Mouse (Mus musculus): ENCODE results near the gene Plod3. TPM values are rescaled to one million over a fixed set of nuclear protein-coding genes. Genes with fewer than 3 reads are reported as not detected.
A peak's percentile ranks its signal among the peaks of the same experiment; 100 is the strongest.

Plod3 gene
- total RNA-seq (2012; rRNA removed) (47.3 and 56.0 TPM in 2 replicates), polyA plus RNA-seq (2012; ENCODE audit: insufficient read depth in 1 of 2, insufficient read length in 2 of 2, low read depth in 1 of 2, low replicate concordance in 2 of 2, missing spikeins in 1 of 2) (10 to 100 TPM in 1 of 2 experiments, not detected in 1; 62.8 TPM)

- peak; percentile 99 for DNase-seq (ENCODE audit: low read depth, low spot score)
- Histone ChIP-seq H3K4me3 (ENCODE audit: control insufficient read depth in 1 of 2, insufficient read depth in 1 of 2, low read depth in 2 of 2, low read length in 2 of 2) (peak within 1 kb of the TSS; percentile 95), H3K9me3 (replicated peaks; ENCODE audit: insufficient read depth, low read length) (no peaks in the 10 kb centered on the region), H3K27me3 (ENCODE audit: control insufficient read depth in 1 of 2, insufficient read depth in 2 of 2, low read length in 2 of 2) (no peaks in the 10 kb centered on the region), H3K27ac (ENCODE audit: control insufficient read depth, low read depth, low read length) (peak within 1 kb of the TSS; percentile 77), H3K4me1 (ENCODE audit: control insufficient read depth in 1 of 2, insufficient read depth in 2 of 2, low read length in 2 of 2) (peaks cover 0 to 9% of the 10 kb centered on the region in 2 experiments; a peak in 2 of 4 replicates), H3K36me3 (ENCODE audit: control insufficient read depth in 1 of 2, insufficient read depth in 2 of 2, low read length in 2 of 2) (peaks cover 0 to 2% of the 10 kb centered on the region in 2 experiments; a peak in 1 of 4 replicates), H3K9ac (ENCODE audit: control insufficient read depth, low read depth, low read length, poor library complexity, severe bottlenecking) (peak within 1 kb of the TSS; percentile 92), H3K79me2 (ENCODE audit: control insufficient read depth, insufficient read depth, low read length, poor library complexity) (peaks cover 7% of the 10 kb centered on the region; the same call in 1 of the 2 replicates)
- TF ChIP-seq EP300 (IDR thresholded peaks at IDR 0.05; ENCODE audit: low read depth in 1 of 2, low read length in 2 of 2), result no peak; a peak in 2 of 4 replicates
- TF ChIP-seq MYC (IDR thresholded peaks at IDR 0.05; ENCODE audit: low read depth, low read length), result peak; percentile 92
- no peak for TF ChIP-seq CHD2 (IDR thresholded peaks at IDR 0.05; ENCODE audit: low read length)
- TF ChIP-seq UBTF (IDR thresholded peaks at IDR 0.05; ENCODE audit: borderline replicate concordance, insufficient read depth, low read depth, low read length), result no peak
- TF ChIP-seq ZKSCAN1 (IDR thresholded peaks at IDR 0.05; ENCODE audit: low read depth, low read length), result no peak
- TF ChIP-seq ZNF384 (IDR thresholded peaks at IDR 0.05; ENCODE audit: low read depth, low read length), result peak; percentile 94
- TF ChIP-seq POLR2AphosphoS5 (IDR thresholded peaks at IDR 0.05; ENCODE audit: borderline replicate concordance, low read depth, low read length), result no peak
- no peak for TF ChIP-seq RAD21 (IDR thresholded peaks at IDR 0.05; ENCODE audit: low read depth, low read length)
- peak; percentile 86 for TF ChIP-seq ELF1 (IDR thresholded peaks at IDR 0.05; ENCODE audit: low read depth, low read length)
- peak; percentile 41 for TF ChIP-seq TCF12 (IDR thresholded peaks at IDR 0.05; ENCODE audit: low read depth, low read length)
- peak; percentile 81 for TF ChIP-seq NELFE (IDR thresholded peaks at IDR 0.05; ENCODE audit: low read depth, low read length)
- peak; percentile 77 for TF ChIP-seq POLR2AphosphoS2 (IDR thresholded peaks at IDR 0.05; ENCODE audit: low read length)
- no peak for TF ChIP-seq GABPA (IDR thresholded peaks at IDR 0.05; ENCODE audit: low read depth, low read length)
- TF ChIP-seq KAT2A (conservative IDR thresholded peaks at IDR 0.05; ENCODE audit: low read depth, low read length), result peak; percentile 78; the same call in 1 of the 2 replicates
- TF ChIP-seq SMC3 (IDR thresholded peaks at IDR 0.05; ENCODE audit: low read depth, low read length), result no peak
- TF ChIP-seq MXI1 (IDR thresholded peaks at IDR 0.05; ENCODE audit: low read depth, low read length), result peak; percentile 66
- TF ChIP-seq MAZ (IDR thresholded peaks at IDR 0.05; ENCODE audit: low read depth, low read length), result no peak; the same call in 1 of the 2 replicates
- no peak for TF ChIP-seq ZC3H11A (IDR thresholded peaks at IDR 0.05; ENCODE audit: low read depth, low read length)
- 0 out of 2 replicates have a peak, but pooled peaks have one; percentile 38 for TF ChIP-seq E2F4 (IDR thresholded peaks at IDR 0.05; ENCODE audit: borderline replicate concordance, low read depth, low read length)
- 0 out of 2 replicates have a peak, but pooled peaks have one; percentile 60 for TF ChIP-seq CHD1 (IDR thresholded peaks at IDR 0.05; ENCODE audit: low read depth, low read length)
- TF ChIP-seq GATA1 (IDR thresholded peaks at IDR 0.05; ENCODE audit: low read depth, low read length), result no peak
- no peak for TF ChIP-seq MEF2A (IDR thresholded peaks at IDR 0.05; ENCODE audit: extremely low read depth, insufficient replicate concordance, low read depth, low read length, poor library complexity, severe bottlenecking)
- TF ChIP-seq SIN3A (IDR thresholded peaks at IDR 0.05; ENCODE audit: low read length), result peak; percentile 97
- TF ChIP-seq USF1 (IDR thresholded peaks at IDR 0.05; ENCODE audit: low read depth, low read length), result 0 out of 2 replicates have a peak, but pooled peaks have one; percentile 49
- no peak; the same call in 1 of the 2 replicates for TF ChIP-seq BHLHE40 (IDR thresholded peaks at IDR 0.05; ENCODE audit: borderline replicate concordance, low read depth, low read length)
- TF ChIP-seq MAFK (IDR thresholded peaks at IDR 0.05; ENCODE audit: borderline replicate concordance, low read depth, low read length), result no peak
- peak; percentile 94 for TF ChIP-seq NRF1 (IDR thresholded peaks at IDR 0.05; ENCODE audit: insufficient read depth, low read depth, low read length, poor library complexity, severe bottlenecking)
- peak; percentile 81 for TF ChIP-seq MYB (IDR thresholded peaks at IDR 0.05; ENCODE audit: low read depth, low read length)
- peak; percentile 30; the same call in 1 of the 2 replicates for TF ChIP-seq ETS1 (IDR thresholded peaks at IDR 0.05; ENCODE audit: low read depth, low read length)
- TF ChIP-seq ZMIZ1 (IDR thresholded peaks at IDR 0.05; ENCODE audit: low read depth, low read length), result 0 out of 2 replicates have a peak, but pooled peaks have one; percentile 13
- TF ChIP-seq USF2 (IDR thresholded peaks at IDR 0.05; ENCODE audit: borderline replicate concordance in 1 of 2, insufficient read depth in 1 of 2, low read depth in 1 of 2, low read length in 2 of 2), result no peak
- TF ChIP-seq POLR2A (IDR thresholded peaks at IDR 0.05; ENCODE audit: control insufficient read depth in 1 of 2, insufficient read depth in 1 of 2, low read depth in 1 of 2, low read length in 2 of 2, poor library complexity in 1 of 2), result peak; percentile 47 to 77; a peak in 3 of 4 replicates
- TF ChIP-seq JUND (IDR thresholded peaks at IDR 0.05; ENCODE audit: low read depth, low read length), result no peak
- peak; percentile 95 for TF ChIP-seq HCFC1 (IDR thresholded peaks at IDR 0.05; ENCODE audit: low read depth, low read length)
- no peak for TF ChIP-seq CTCF (IDR thresholded peaks at IDR 0.05 in 2 of 3, conservative IDR thresholded peaks at IDR 0.05 in 1 of 3; ENCODE audit: control insufficient read depth in 1 of 3, insufficient read depth in 1 of 3, low read depth in 2 of 3, low read length in 3 of 3, poor library complexity in 1 of 3, severe bottlenecking in 1 of 3)
- peak; percentile 81; the same call in 1 of the 2 replicates for TF ChIP-seq TBP (IDR thresholded peaks at IDR 0.05; ENCODE audit: low read depth, low read length)
Observed at GRCm38 (mm10) chr5:136986695-136987137, at the start of gene Plod3. Gene Plod3, plus strand, starts transcription at chr5:136987019.
